Mouse (Mus musculus) c-Kit-positive CD71-negative TER-119-negative erythroid progenitor cells, embryonic 14.5 days (primary cell): Measurements from ENCODE around the gene Stard9.
"Not testable (repeated sequence)": the region's sequence is repeated elsewhere in the genome, so short reads cannot be mapped to it uniquely, and the experiment has no call there.

ENCODE experiments used
- DNase-seq: peaks from one replicate; pipeline ENCODE4 v3.0.0-alpha.2; 2013; ENCODE audit warnings: low read depth

The Stard9 gene

DNA sequence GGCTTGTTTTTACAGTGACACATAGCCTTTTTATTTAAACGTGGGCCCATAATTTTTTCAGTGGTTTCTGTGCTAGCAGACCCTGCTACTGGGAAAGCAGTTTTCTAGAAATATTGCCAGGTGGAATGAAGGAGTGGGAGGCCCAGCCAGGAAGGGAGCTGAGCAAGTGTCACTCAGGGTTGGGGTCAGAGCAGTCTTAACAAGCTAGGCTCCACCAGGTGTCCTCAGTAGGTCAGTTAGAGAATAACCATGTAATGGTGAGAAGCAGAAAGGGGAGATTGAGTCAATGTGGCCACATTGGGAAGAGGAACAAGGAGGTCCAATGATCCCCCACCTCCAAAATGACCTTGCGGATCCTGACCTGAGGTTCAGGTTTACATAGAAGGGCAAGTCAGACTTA lies 25.8 kb downstream of the Stard9 start:
- DNase-seq: no peak

- no peak for DNase-seq
These were observed 27.0 kb downstream of the Stard9 start for GRCm38 (mm10) chr2:120655905-120656304.

- no peak for DNase-seq
These were observed 27.8 kb downstream of the Stard9 start for GRCm38 (mm10) chr2:120656711-120657110.

- no peak for DNase-seq
These were observed 29.6 kb downstream of the Stard9 start for GRCm38 (mm10) chr2:120658486-120658885.

DNA sequence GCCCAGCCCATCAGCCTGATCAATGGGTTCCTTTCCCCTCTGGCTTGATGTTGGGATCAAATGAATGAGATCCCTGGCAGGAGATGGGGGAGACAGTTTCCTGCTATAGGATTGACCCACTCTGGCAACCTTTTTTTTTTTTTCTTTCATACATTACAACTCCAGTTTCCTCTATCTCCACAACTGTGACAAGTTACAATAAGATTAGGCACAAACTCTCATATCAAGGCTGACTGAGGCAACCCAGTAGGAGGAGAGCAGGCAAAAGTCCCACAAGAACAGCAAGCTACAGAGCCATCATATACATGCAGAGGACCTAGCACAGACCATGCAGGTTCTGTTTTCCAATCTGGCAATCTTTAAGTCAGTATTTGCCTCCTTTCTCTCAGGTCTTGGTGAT lies 30.4 kb downstream of the Stard9 start:
- no peak for DNase-seq

GRCm38 (mm10) chr2:120660486-120661078 lies 31.7 kb downstream of the Stard9 start:
- DNase-seq: no peak

DNA sequence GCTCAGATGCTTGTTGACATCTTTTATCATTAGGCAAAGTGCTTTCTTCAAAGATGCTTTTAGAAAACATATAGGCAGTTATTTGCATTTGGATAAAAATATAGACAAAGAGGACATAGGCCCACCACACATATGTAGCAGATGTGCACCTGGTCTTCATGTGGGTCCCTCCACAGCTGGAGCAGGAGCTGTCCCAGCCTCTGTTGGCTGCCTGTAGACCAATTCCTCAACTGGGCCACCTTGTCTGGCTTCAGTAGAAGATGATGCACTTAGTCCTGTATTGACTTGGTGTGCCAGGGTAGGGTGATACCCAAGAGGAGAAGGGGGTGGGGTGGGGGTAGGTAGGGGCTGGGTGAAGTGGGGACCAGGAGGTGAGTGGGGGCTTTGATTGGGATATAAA lies 33.8 kb downstream of the Stard9 start:
- no peak for DNase-seq

DNA sequence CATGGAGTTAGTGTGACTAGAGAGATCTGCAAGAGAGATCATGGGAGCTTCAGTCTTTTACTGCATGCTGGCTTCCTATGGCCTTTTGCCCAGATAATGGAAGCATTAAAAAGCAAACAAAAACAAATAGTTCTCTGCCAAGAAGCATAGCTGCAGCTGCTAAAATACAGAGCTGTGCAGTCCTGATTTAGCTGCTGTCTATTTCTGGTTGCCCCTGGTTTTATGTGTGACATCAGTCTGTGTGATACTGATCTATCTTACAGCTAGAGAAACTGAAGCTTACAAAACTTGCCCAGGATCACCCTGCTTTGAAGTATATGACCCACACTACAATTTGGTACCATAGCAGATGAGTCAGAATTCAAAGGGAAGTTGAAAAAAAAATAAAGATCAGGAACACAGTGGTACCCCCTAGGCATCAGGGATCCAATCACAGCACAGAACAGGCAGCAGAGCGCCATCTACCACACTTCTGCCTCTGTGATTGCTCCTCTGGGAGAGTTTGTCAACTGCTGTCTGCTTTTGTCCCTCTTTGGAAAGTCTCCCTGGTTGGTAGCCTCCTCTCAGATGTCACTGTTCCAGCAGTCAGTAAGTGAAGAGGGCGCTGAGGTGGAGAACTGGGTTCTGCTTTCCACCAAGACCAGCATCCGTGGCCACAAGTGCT lies 34.7 kb downstream of the Stard9 start:
- DNase-seq: no peak

- DNase-seq: no peak
These were observed 38.5 kb downstream of the Stard9 start for GRCm38 (mm10) chr2:120667446-120667845.

- no peak for DNase-seq
These were observed 41.3 kb downstream of the Stard9 start for GRCm38 (mm10) chr2:120670253-120670652.

GRCm38 (mm10) chr2:120681151-120681550 lies 52.2 kb downstream of the Stard9 start:
- not testable (repeated sequence) for DNase-seq

DNA sequence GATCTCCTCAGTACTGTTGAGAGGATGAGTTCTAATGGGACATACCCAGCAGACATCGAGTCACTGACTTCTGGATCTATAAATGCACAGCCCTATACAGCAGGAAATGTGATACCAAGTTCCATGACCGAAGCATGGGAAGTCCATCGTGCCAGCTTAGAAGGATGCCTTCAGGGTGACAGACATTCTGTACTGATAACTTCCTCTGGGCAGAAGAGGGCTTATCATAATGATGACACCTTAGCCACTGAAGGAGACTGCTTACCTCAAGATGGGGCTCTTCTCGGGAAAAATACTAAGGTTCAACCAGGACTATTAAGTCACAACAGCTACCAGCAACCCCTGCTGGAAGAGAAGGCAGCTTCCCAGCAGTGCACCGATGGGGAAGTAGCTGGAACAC lies 68.8 kb downstream of the Stard9 start:
- DNase-seq: no peak

DNA sequence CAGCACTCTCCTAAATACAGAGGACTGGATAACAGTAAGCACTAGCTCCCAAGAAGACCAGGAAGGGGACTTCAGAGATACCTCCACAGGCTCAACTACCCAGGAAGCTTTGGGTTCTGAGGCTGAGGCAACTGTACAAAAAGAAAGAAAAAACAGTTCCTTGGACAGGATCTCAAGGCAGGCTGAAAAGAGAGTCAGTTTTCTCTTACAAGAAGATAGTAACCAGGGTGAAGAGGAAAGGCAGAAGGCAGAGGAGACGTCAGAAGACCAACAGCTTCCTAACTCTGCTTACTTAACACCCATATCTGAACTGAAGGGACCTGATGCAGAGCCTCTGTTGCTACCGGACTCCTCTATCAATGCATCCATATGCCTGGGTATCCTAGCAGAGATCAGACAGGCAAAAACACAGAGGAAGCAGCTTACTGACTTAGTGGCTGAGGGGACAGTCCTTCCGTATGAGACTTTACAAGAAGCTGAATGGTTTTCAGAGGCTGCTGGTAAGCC lies 71.5 kb downstream of the Stard9 start:
- DNase-seq: no peak

GRCm38 (mm10) chr2:120702675-120703074 lies 73.8 kb downstream of the Stard9 start:
- no peak for DNase-seq

- DNase-seq: no peak
These were observed 78.1 kb downstream of the Stard9 start for GRCm38 (mm10) chr2:120707041-120707440.

GRCm38 (mm10) chr2:120710154-120710553 lies 81.2 kb downstream of the Stard9 start:
- no peak for DNase-seq

DNA sequence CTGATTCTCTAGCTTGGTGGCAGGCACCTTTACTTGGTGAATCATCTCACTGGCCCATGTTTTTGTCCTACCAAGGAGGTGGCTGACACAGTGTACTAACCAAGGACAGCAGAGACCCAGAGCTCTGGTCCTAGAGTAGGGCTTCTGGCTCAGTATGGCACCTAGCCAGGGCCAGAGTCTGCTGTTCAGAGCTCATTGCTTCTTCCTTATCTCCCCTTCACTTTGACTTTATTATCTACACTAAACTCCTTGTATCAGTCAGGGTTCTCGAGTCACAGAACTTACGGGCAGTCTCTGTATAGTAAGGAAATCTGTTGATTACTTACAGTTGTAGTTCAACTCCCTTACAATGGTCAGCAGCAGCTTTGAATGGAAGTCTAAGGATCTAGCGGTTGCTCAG lies 82.0 kb downstream of the Stard9 start:
- DNase-seq: no peak

DNA sequence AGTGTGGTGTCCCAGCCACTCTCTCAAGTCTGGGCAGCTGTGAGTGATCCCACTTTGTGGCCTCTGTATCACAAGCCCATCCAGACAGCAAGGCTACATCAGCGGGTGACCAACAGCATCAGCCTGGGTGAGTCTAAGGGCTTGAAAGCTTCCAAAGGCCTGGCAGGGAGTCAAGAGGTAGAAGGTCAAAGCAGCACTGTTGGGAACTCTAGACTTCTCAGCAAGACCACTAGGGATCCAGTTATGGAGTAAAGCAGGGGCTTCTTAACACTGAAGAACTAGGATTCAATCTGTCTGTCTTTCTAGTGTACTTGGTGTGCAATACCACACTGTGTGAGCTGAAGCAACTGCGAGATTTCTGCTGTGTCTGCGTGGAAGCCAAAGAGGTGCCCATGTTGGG lies 84.5 kb downstream of the Stard9 start:
- no peak for DNase-seq

GRCm38 (mm10) chr2:120718496-120718895 lies 89.6 kb downstream of the Stard9 start:
- DNase-seq: no peak

- DNase-seq: no peak
These were observed 91.9 kb downstream of the Stard9 start for GRCm38 (mm10) chr2:120720821-120721220.

DNA sequence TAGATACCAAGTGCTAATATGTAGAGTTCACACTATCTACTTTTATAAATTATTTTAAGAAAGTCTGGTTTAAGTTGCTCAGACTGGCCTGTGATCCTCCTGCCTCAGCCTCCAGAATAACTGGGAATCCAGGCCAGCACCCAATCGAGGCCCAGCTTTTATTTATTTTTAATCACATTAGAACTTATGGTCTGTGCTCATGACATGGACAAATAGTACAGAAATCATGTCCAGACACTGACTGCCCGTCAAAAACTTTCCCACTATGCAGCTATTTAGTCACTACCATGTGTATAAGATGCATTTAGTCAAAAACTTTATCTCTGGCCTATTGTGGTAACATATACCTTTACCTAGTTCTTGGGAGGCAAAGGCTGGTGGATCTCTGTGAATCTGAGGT lies 93.0 kb downstream of the Stard9 start:
- DNase-seq: no peak

DNA sequence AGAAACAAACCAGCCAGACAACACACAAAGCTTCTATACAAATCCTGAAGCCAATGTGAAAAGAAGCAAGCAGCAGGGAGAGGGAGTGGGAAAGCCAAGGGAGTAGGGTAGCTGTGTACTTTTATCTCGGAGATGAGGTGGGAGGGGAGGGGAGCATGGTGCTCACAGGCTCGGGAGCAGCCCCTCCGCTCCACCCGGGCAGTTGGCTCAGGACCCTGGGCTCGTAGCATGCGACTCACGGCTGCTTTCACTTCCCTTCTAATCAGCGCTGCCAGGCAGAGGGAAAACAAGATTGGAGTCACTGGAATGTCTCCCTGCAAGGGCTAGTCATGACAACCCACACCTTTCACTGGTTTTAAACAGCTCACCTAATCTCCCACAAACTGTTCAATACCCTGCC lies 93.6 kb downstream of the Stard9 start:
- DNase-seq: no peak

- DNase-seq: no peak
These were observed 94.7 kb downstream of the Stard9 start for GRCm38 (mm10) chr2:120723621-120724020.

DNA sequence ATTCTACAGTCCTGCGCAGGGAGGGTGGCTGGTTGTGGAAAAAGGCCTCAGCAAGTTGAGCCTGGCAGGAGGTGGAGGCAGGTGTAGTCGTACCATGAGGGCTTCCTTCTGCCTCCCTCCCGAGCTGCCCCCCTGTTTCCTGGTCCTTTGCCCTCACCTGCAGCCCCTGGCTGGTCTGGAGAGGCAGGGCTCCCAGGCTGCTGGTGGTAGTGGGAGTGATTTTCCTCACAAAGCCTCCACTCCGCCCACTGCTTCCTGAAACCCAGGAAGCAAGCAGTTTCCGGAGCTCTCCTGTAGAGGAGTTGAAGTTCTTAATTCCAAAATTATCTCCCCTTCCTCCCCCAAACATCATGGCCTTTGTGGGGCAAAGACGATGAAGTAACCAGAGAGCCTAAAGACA lies 95.3 kb downstream of the Stard9 start:
- DNase-seq: no peak
